Mouse (Mus musculus) heart, embryonic 13.5 days (tissue): ENCODE results near the gene Cd68. TPM values are rescaled to one million over a fixed set of nuclear protein-coding genes. Genes with fewer than 3 reads are reported as not detected.

Experiments used
- ATAC-seq: fragments of 200-750 bp; cut with Nextera tagmentation; 2 replicates; pipeline ENCODE4 v1.8.0; 2017; ENCODE audit warnings: moderate TSS enrichment; ENCODE audit not compliant: insufficient number of reproducible peaks, low FRiP score, low TSS enrichment; ENCODE audit errors: extremely low read depth
- H3K27ac ChIP-seq: fragments of 300-500 bp; sonication (generic); replicated peaks from 2 replicates; pipeline ENCODE4 v1.5.1; 2015; ENCODE audit warnings: moderate library complexity, mild to moderate bottlenecking, inconsistent platforms
- H3K27me3 ChIP-seq: fragments of 300-500 bp; sonication (generic); replicated peaks from 2 replicates; pipeline ENCODE4 v1.6.1; 2015; ENCODE audit warnings: mild to moderate bottlenecking, inconsistent platforms
- H3K36me3 ChIP-seq: fragments of 300-500 bp; sonication (generic); 2 replicates; pipeline ENCODE4 v1.6.1; 2015; ENCODE audit warnings: mild to moderate bottlenecking, inconsistent platforms
- H3K4me1 ChIP-seq: fragments of 300-500 bp; sonication (generic); 2 replicates; pipeline ENCODE4 v1.6.1; 2015; ENCODE audit warnings: inconsistent platforms
- H3K4me2 ChIP-seq: fragments of 300-500 bp; sonication (generic); 2 replicates; pipeline ENCODE4 v1.6.1; 2015; ENCODE audit warnings: inconsistent platforms, mild to moderate bottlenecking, moderate library complexity
- H3K4me3 ChIP-seq: fragments of 300-500 bp; sonication (generic); 2 replicates; pipeline ENCODE4 v1.5.1; 2015; ENCODE audit warnings: moderate library complexity, mild to moderate bottlenecking, inconsistent platforms
- H3K9ac ChIP-seq: fragments of 300-500 bp; sonication (generic); 2 replicates; pipeline ENCODE4 v1.6.1; 2015; ENCODE audit warnings: inconsistent platforms, mild to moderate bottlenecking, moderate library complexity
- H3K9me3 ChIP-seq: fragments of 300-500 bp; sonication (generic); 2 replicates; pipeline ENCODE4 v1.6.1; 2016; ENCODE audit warnings: inconsistent platforms
- WGBS: fragments of 180-500 bp; shearing (Covaris S2); methylation state at CpG from one replicate; pipeline ENCODE4 v1.1.7; 2015; ENCODE audit warnings: mixed read lengths; 5-methylcytosine and 5-hydroxymethylcytosine counted together
- polyA plus RNA-seq: library from polyadenylated mRNA; unstranded; fragments of >200 nt; fragmentation: Nextera tagmentation; extraction: Ambion mirVana; gene quantifications from 2 replicates; pipeline ENCODE4 v1.2.1, GENCODE M21; 2015

The Cd68 gene
- polyA plus RNA-seq, 1 experiment from 2014 or later: 10.5 TPM

- peaks cover 25% of the 10 kb centered on the region for H3K4me1 ChIP-seq
- H3K9me3 ChIP-seq: no peaks in the 10 kb centered on the region
- no peaks in the 10 kb centered on the region for H3K27me3 ChIP-seq
- H3K4me2 ChIP-seq: peak overlapping the region; percentile 74; the same call in 1 of the 2 replicates
- peaks cover 65% of the 10 kb centered on the region for H3K36me3 ChIP-seq
- peak overlapping the region; percentile 99 for H3K27ac ChIP-seq
- H3K9ac ChIP-seq: no peak overlapping the region
- no peak for ATAC-seq
- WGBS: 84% methylated on average over 6 of the region's 6 CpGs
- H3K4me3 ChIP-seq: no peak overlapping the region
Measured at GRCm38 (mm10) chr11:69663795-69664194, 2.2 kb downstream of the Cd68 start.

- Histone ChIP-seq H3K27ac (peak overlapping the region; percentile 99), H3K4me2 (peak overlapping the region; percentile 74), H3K4me1 (peaks cover 23% of the 10 kb centered on the region), H3K4me3 (peak overlapping the region; percentile 63), H3K9ac (peak overlapping the region; percentile 88), H3K9me3 (no peaks in the 10 kb centered on the region), H3K27me3 (no peaks in the 10 kb centered on the region), H3K36me3 (peaks cover 65% of the 10 kb centered on the region)
- 62% methylated on average over 13 of the region's 13 CpGs for WGBS
- no peak for ATAC-seq
Measured at GRCm38 (mm10) chr11:69662967-69663671, 2.8 kb downstream of the Cd68 start.

GRCm38 (mm10) chr11:69662213-69662966, 3.6 kb downstream of the Cd68 start, which contains the start of gene Mpdu1:
Gene Mpdu1, minus strand, starts transcription at chr11:69662642.
- Histone ChIP-seq H3K9me3 (no peaks in the 10 kb centered on the region), H3K4me3 (peak within 1 kb of the TSS; percentile 63), H3K4me2 (peak within 1 kb of the TSS; percentile 74), H3K4me1 (peaks cover 23% of the 10 kb centered on the region), H3K36me3 (peaks cover 65% of the 10 kb centered on the region), H3K9ac (peak within 1 kb of the TSS; percentile 88), H3K27ac (peak within 1 kb of the TSS; percentile 99), H3K27me3 (no peaks in the 10 kb centered on the region)
- under 1% methylated on average over 48 of the region's 48 CpGs for WGBS
- ATAC-seq: peak; percentile 91

GRCm38 (mm10) chr11:69661221-69661881, 4.6 kb downstream of the Cd68 start:
- H3K4me1 ChIP-seq: peaks cover 29% of the 10 kb centered on the region
- H3K4me2 ChIP-seq: peak overlapping the region; percentile 74
- no peaks in the 10 kb centered on the region for H3K9me3 ChIP-seq
- 58% methylated on average over 3 of the region's 3 CpGs for WGBS
- H3K27ac ChIP-seq: peak overlapping the region; percentile 99
- H3K9ac ChIP-seq: peak overlapping the region; percentile 88
- peak overlapping the region; percentile 63 for H3K4me3 ChIP-seq
- H3K27me3 ChIP-seq: no peaks in the 10 kb centered on the region
- no peak for ATAC-seq
- H3K36me3 ChIP-seq: peaks cover 67% of the 10 kb centered on the region

DNA sequence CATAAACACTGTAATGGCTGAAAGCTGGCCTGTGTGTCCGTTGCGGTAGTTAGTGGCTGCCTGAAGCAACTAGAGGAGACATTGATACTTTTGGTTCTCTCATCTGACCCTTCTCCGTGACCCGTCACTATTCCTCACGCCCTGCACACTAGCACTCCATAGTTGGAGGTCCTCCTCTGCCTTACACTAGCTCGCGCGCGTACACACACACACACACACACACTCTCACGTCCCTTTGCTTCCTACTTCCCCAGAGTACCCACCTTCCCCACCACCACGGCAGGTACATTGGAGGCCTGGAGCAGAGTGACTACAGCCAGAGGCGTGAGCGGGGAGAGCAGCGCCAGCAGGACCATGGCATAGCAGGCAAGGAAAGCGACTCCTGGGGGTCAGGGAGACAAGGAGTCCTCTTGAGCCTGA, 8.5 kb downstream of the Cd68 start:
- no peak for ATAC-seq
- Histone ChIP-seq H3K9me3 (no peaks in the 10 kb centered on the region), H3K27me3 (no peaks in the 10 kb centered on the region), H3K4me2 (no peak overlapping the region), H3K4me3 (no peak overlapping the region), H3K36me3 (peaks cover 65% of the 10 kb centered on the region), H3K27ac (no peak overlapping the region), H3K9ac (no peak overlapping the region), H3K4me1 (peaks cover 39% of the 10 kb centered on the region)
- WGBS: 79% methylated on average over 15 of the region's 15 CpGs

DNA sequence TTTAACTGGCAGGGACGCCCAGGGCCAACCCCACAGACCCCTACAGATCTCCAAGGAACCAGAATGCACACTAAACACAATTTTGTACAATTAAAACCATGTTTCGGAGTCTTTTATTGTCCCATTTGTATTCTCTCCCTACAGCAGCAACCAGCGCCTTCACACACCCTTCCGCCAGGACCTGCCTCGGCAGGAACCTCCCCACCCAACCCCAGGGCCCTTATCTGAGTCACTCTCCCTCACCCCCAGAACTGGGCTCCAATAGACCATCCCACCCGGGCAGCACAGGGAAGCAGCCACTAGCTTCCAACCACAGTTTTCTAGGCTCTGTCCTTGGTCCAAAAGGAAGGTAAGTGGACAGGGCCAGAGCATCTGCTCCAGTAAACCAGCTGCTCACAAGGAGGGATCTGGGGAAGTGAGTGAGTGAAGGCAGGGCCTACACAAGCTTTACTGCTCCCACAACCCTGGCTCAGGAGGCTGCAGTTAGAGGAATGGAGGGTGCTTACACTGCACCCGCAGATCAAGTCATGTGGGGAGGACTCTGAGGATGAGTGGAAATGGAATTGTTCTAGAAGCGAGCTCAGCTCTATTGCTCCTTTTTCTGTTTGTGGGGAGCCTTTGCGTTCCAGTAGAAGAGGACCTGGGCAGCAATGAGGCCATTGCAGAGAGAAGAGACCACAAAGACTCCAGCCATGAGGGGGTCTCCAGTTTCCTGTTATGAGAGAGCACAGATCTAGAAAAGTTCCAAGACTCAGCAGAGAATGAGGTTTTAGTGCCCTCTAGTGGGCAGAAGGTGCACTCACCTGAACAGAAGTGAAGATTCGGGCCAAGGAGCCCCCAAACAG, 9.1 kb downstream of the Cd68 start:
- peaks cover 71% of the 10 kb centered on the region for H3K36me3 ChIP-seq
- no peak overlapping the region for H3K4me3 ChIP-seq
- 71% methylated on average over 10 of the region's 10 CpGs for WGBS
- peak overlapping the region; percentile 70; the same call in 1 of the 2 replicates for H3K9ac ChIP-seq
- H3K9me3 ChIP-seq: no peaks in the 10 kb centered on the region
- no peak for ATAC-seq
- H3K4me1 ChIP-seq: peaks cover 38% of the 10 kb centered on the region
- H3K27me3 ChIP-seq: no peaks in the 10 kb centered on the region
- H3K4me2 ChIP-seq: no peak overlapping the region
- no peak overlapping the region for H3K27ac ChIP-seq

GRCm38 (mm10) chr11:69656065-69656455, 9.9 kb downstream of the Cd68 start:
- H3K9ac ChIP-seq: peak overlapping the region; percentile 70; the same call in 1 of the 2 replicates
- H3K27ac ChIP-seq: no peak overlapping the region
- peaks cover 79% of the 10 kb centered on the region for H3K36me3 ChIP-seq
- H3K4me1 ChIP-seq: peaks cover 30% of the 10 kb centered on the region
- no peaks in the 10 kb centered on the region for H3K9me3 ChIP-seq
- no peak for ATAC-seq
- no peak overlapping the region for H3K4me3 ChIP-seq
- 70% methylated on average over 5 of the region's 5 CpGs for WGBS
- no peaks in the 10 kb centered on the region for H3K27me3 ChIP-seq
- H3K4me2 ChIP-seq: no peak overlapping the region

GRCm38 (mm10) chr11:69655264-69656064, 10.5 kb downstream of the Cd68 start, which contains the start of gene Sox15:
Gene Sox15, plus strand, starts transcription at chr11:69655314.
- 20% methylated on average over 34 of the region's 34 CpGs for WGBS
- 0 out of 2 replicates have a peak within 1 kb of the TSS, but pooled peaks have one; percentile 8 for H3K4me3 ChIP-seq

GRCm38 (mm10) chr11:69654760-69655159, 11.2 kb downstream of the Cd68 start:
- Histone ChIP-seq H3K9ac (peak overlapping the region; percentile 70), H3K4me3 (no peak overlapping the region), H3K27me3 (no peaks in the 10 kb centered on the region), H3K9me3 (no peaks in the 10 kb centered on the region), H3K27ac (peak overlapping the region; percentile 24; the same call in 1 of the 2 replicates), H3K4me1 (peaks cover 27% of the 10 kb centered on the region), H3K36me3 (peaks cover 89% of the 10 kb centered on the region), H3K4me2 (no peak overlapping the region)
- ATAC-seq: no peak
- WGBS: 42% methylated on average over 9 of the region's 9 CpGs

More at GRCm38 (mm10) chr11:69655264-69656064, 10.5 kb downstream of the Cd68 start, which contains the start of gene Sox15:
- no peaks in the 10 kb centered on the region for H3K9me3 ChIP-seq
- peaks cover 85% of the 10 kb centered on the region for H3K36me3 ChIP-seq
- peak within 1 kb of the TSS; percentile 24; the same call in 1 of the 2 replicates for H3K27ac ChIP-seq
- no peaks in the 10 kb centered on the region for H3K27me3 ChIP-seq
- H3K4me2 ChIP-seq: peak within 1 kb of the TSS; percentile 45
- H3K4me1 ChIP-seq: peaks cover 27% of the 10 kb centered on the region
- 0 out of 2 replicates have a peak, but pooled peaks have one; percentile 6 for ATAC-seq
- H3K9ac ChIP-seq: peak within 1 kb of the TSS; percentile 70

DNA sequence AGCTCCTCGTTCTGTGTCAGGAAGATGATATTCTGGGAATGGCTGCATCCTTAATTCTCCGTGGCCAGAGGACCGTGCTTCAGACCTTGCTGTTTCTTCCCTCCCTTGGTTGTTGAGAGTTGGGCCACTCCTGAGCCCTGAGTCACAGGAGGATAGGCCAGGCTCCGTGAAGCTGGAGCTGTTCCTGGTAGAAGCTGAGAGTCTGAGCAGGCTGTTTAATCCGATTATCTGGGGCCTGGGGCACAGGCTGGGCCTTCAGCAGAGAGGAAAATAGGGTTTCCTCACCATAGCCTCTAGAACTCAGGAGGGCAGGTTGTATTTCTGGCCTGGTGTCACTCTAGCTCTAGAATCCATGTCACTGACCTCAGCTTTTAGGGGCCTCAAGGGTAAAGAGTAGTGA, 12.6 kb downstream of the Cd68 start:
- peaks cover 89% of the 10 kb centered on the region for H3K36me3 ChIP-seq
- 61% methylated on average over 5 of the region's 5 CpGs for WGBS
- no peak overlapping the region for H3K27ac ChIP-seq
- H3K9me3 ChIP-seq: no peaks in the 10 kb centered on the region
- H3K4me3 ChIP-seq: no peak overlapping the region
- 0 out of 2 replicates have a peak overlapping the region, but pooled peaks have one; percentile 5 for H3K9ac ChIP-seq
- no peaks in the 10 kb centered on the region for H3K27me3 ChIP-seq
- H3K4me2 ChIP-seq: no peak overlapping the region
- ATAC-seq: no peak
- H3K4me1 ChIP-seq: peaks cover 27% of the 10 kb centered on the region
